Mouse (Mus musculus) liver, adult 2 months (tissue): ENCODE measurements around the gene Pald1.

Experiments used
- CTCF ChIP-seq: fragments of 200-500 bp; IDR thresholded peaks from 2 replicates; pipeline ENCODE4 v1.5.1; 2011; ENCODE audit warnings: low read depth, low read length, control low read depth
- POLR2A ChIP-seq: fragments of 200-500 bp; IDR thresholded peaks from 2 replicates; pipeline ENCODE4 v1.6.1; 2011; ENCODE audit warnings: low read length, control low read depth; ENCODE audit not compliant: insufficient read depth; ENCODE audit errors: extremely low read depth

DNA sequence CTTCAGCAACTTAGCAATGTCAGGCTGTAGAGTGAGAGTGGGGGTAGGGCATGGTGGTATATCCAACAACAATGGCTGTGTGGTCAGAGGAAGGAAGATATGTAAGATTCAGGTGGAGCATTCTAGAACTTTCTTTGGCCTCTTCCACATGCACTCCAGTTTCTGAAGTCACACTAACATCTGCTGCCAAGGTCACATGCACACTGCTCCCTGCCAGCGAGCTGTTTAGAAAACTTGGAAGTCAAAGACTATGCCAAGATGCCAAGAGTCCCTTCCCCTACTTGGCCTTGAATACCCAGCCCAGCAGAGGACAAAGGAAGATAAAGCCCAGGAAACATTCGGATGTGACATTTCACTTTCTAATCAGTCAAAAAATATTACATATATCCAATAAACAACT, 19.6 kb upstream of the Pald1 start:
- TF ChIP-seq POLR2A: no peak
- no peak for TF ChIP-seq CTCF
